Mouse (Mus musculus) cerebral cortex, adult 2 months (tissue): ENCODE measurements around the gene Tbc1d24.

ENCODE experiments used
- WGBS: fragments of 180-500 bp; shearing (Covaris S2); methylation state at CpG from one replicate; pipeline ENCODE4 v1.1.7; 2018; 5-methylcytosine and 5-hydroxymethylcytosine counted together

Gene Tbc1d24

GRCm38 (mm10) chr17:24174259-24174658, 31.1 kb downstream of the Tbc1d24 start:
- WGBS = 78% methylated on average over 3 of the region's 3 CpGs

GRCm38 (mm10) chr17:24173423-24173822, 31.9 kb downstream of the Tbc1d24 start:
- WGBS = 4% methylated on average over 3 of the region's 3 CpGs

GRCm38 (mm10) chr17:24171738-24172137, 33.6 kb downstream of the Tbc1d24 start:
- WGBS = 77% methylated on average over 4 of the region's 4 CpGs

GRCm38 (mm10) chr17:24170729-24171128, 34.6 kb downstream of the Tbc1d24 start:
- 81% methylated on average over 5 of the region's 5 CpGs for WGBS

GRCm38 (mm10) chr17:24170125-24170524, 35.2 kb downstream of the Tbc1d24 start:
- 41% methylated on average over 3 of the region's 3 CpGs for WGBS

- under 1% methylated on average over 58 of the region's 58 CpGs for WGBS
Observed at GRCm38 (mm10) chr17:24169317-24170065, 35.9 kb downstream of the Tbc1d24 start, which contains the start of gene Atp6v0c. Gene Atp6v0c (minus strand): TSS chr17:24169702.

- under 1% methylated on average over 40 of the region's 41 CpGs for WGBS
Observed at GRCm38 (mm10) chr17:24168590-24169277, 36.6 kb downstream of the Tbc1d24 start.

GRCm38 (mm10) chr17:24167891-24168505, 37.4 kb downstream of the Tbc1d24 start:
- WGBS = 23% methylated on average over 7 of the region's 7 CpGs

GRCm38 (mm10) chr17:24167120-24167519, 38.2 kb downstream of the Tbc1d24 start:
- WGBS = 28% methylated on average over 6 of the region's 6 CpGs

GRCm38 (mm10) chr17:24164566-24165259, 40.6 kb downstream of the Tbc1d24 start:
- 43% methylated on average over 11 of the region's 11 CpGs for WGBS

- under 1% methylated on average over 47 of the region's 47 CpGs for WGBS
Observed at GRCm38 (mm10) chr17:24163176-24163962, 42.0 kb downstream of the Tbc1d24 start, which contains the start of gene Amdhd2. Gene Amdhd2 (minus strand): TSS chr17:24163766.

- 18% methylated on average over 17 of the region's 17 CpGs for WGBS
Observed at GRCm38 (mm10) chr17:24162584-24163175, 42.7 kb downstream of the Tbc1d24 start.

GRCm38 (mm10) chr17:24161466-24161865, 43.9 kb downstream of the Tbc1d24 start:
- 85% methylated on average over 5 of the region's 5 CpGs for WGBS

GRCm38 (mm10) chr17:24157526-24157925, 47.8 kb downstream of the Tbc1d24 start:
- WGBS = 94% methylated on average over 4 of the region's 4 CpGs

GRCm38 (mm10) chr17:24157121-24157520, 48.2 kb downstream of the Tbc1d24 start:
- WGBS = 94% methylated on average over 6 of the region's 6 CpGs

- whole genome bisulfite sequencing = 89% methylated on average over 3 of the region's 3 CpGs
Observed at GRCm38 (mm10) chr17:24156394-24156793, 49.0 kb downstream of the Tbc1d24 start.

- WGBS = 94% methylated on average over 9 of the region's 9 CpGs
Observed at GRCm38 (mm10) chr17:24155742-24156141, 49.6 kb downstream of the Tbc1d24 start.

GRCm38 (mm10) chr17:24154463-24154862, 50.9 kb downstream of the Tbc1d24 start:
- WGBS = 68% methylated on average over 3 of the region's 3 CpGs

GRCm38 (mm10) chr17:24151890-24152563, 53.3 kb downstream of the Tbc1d24 start:
- 1% methylated on average over 26 of the region's 26 CpGs for WGBS

GRCm38 (mm10) chr17:24151382-24151781, 54.0 kb downstream of the Tbc1d24 start:
- WGBS = 12% methylated on average over 7 of the region's 7 CpGs
